Mouse (Mus musculus): ENCODE measurements at regions not wholly inside any gene's neighbourhood (a gene's known extent, or its start where the extent isn't known, plus 50 kb on each side); places are given as distances from the start of the nearest gene placed in this dataset.
A peak's percentile ranks its signal among the peaks of the same experiment; 100 is the strongest.

- Histone ChIP-seq H3K36me3 (ENCODE audit: control insufficient read depth, insufficient read depth, low read length) (no peaks in the 10 kb centered on the region), H3K27ac (no peak overlapping the region), H3K4me1 (ENCODE audit: control insufficient read depth, insufficient read depth, low read length) (no peaks in the 10 kb centered on the region), H3K79me2 (replicated peaks; ENCODE audit: control insufficient read depth, insufficient read depth, low read length) (no peaks in the 10 kb centered on the region), H3K27me3 (ENCODE audit: control insufficient read depth, insufficient read depth, low read length) (no peaks in the 10 kb centered on the region), H3K4me3 (no peak overlapping the region), H3K9ac (ENCODE audit: low read depth, low read length) (no peak overlapping the region)
- intact Hi-C loops (cut with DNase I), result no loop called here
- DNase-seq, result peak in 1 of 2 experiments; percentile 31
- WGBS, result 59% methylated on average over 1 of the region's 1 CpGs
- TF ChIP-seq POLR2A (IDR thresholded peaks at IDR 0.05; ENCODE audit: insufficient read depth, low read depth, low read length) (no peak), EP300 (IDR thresholded peaks at IDR 0.05; ENCODE audit: insufficient read depth, low read depth, low read length) (no peak), CTCF (IDR thresholded peaks at IDR 0.05) (no peak)
Measured at GRCm38 (mm10) chr4:106162551-106162950, 153.5 kb upstream of the Usp24 start.

- no peak overlapping the region for H3K27ac ChIP-seq
- H3K79me2 ChIP-seq (replicated peaks; ENCODE audit: control insufficient read depth, insufficient read depth, low read length), result no peaks in the 10 kb centered on the region
- no peaks in the 10 kb centered on the region for H3K36me3 ChIP-seq (ENCODE audit: control insufficient read depth, insufficient read depth, low read length)
- intact Hi-C loops (cut with DNase I), result no loop called here
- TF ChIP-seq EP300 (IDR thresholded peaks at IDR 0.05; ENCODE audit: insufficient read depth, low read depth, low read length) (no peak), POLR2A (IDR thresholded peaks at IDR 0.05; ENCODE audit: insufficient read depth, low read depth, low read length) (no peak), CTCF (IDR thresholded peaks at IDR 0.05) (no peak)
- no peak overlapping the region for H3K9ac ChIP-seq (ENCODE audit: low read depth, low read length)
- H3K4me3 ChIP-seq, result no peak overlapping the region
- no peak for DNase-seq
- no peaks in the 10 kb centered on the region for H3K27me3 ChIP-seq (ENCODE audit: control insufficient read depth, insufficient read depth, low read length)
- no peaks in the 10 kb centered on the region for H3K4me1 ChIP-seq (ENCODE audit: control insufficient read depth, insufficient read depth, low read length)
Measured at GRCm38 (mm10) chr4:106163220-106163619, 152.8 kb upstream of the Usp24 start.

GRCm38 (mm10) chr4:106167716-106168115, 148.3 kb upstream of the Usp24 start:
- TF ChIP-seq CTCF (IDR thresholded peaks at IDR 0.05) (no peak), POLR2A (IDR thresholded peaks at IDR 0.05; ENCODE audit: insufficient read depth, low read depth, low read length) (no peak), EP300 (IDR thresholded peaks at IDR 0.05; ENCODE audit: insufficient read depth, low read depth, low read length) (no peak)
- 54% methylated on average over 4 of the region's 4 CpGs for WGBS
- Histone ChIP-seq H3K4me3 (no peak overlapping the region), H3K79me2 (replicated peaks; ENCODE audit: control insufficient read depth, insufficient read depth, low read length) (no peaks in the 10 kb centered on the region), H3K4me1 (ENCODE audit: control insufficient read depth, insufficient read depth, low read length) (no peaks in the 10 kb centered on the region), H3K9ac (ENCODE audit: low read depth, low read length) (no peak overlapping the region), H3K27ac (no peak overlapping the region), H3K27me3 (ENCODE audit: control insufficient read depth, insufficient read depth, low read length) (no peaks in the 10 kb centered on the region), H3K36me3 (ENCODE audit: control insufficient read depth, insufficient read depth, low read length) (no peaks in the 10 kb centered on the region)
- intact Hi-C loops (cut with DNase I), result no loop called here
- no peak for DNase-seq

GRCm38 (mm10) chr4:106168741-106169140, 147.3 kb upstream of the Usp24 start:
- WGBS, result 69% methylated on average over 6 of the region's 6 CpGs
- H3K4me1 ChIP-seq (ENCODE audit: control insufficient read depth, insufficient read depth, low read length), result no peaks in the 10 kb centered on the region
- intact Hi-C loops (cut with DNase I), result no loop called here
- H3K36me3 ChIP-seq (ENCODE audit: control insufficient read depth, insufficient read depth, low read length), result no peaks in the 10 kb centered on the region
- H3K4me3 ChIP-seq, result no peak overlapping the region
- no peak overlapping the region for H3K9ac ChIP-seq (ENCODE audit: low read depth, low read length)
- TF ChIP-seq EP300 (IDR thresholded peaks at IDR 0.05; ENCODE audit: insufficient read depth, low read depth, low read length) (no peak), POLR2A (IDR thresholded peaks at IDR 0.05; ENCODE audit: insufficient read depth, low read depth, low read length) (no peak), CTCF (IDR thresholded peaks at IDR 0.05) (no peak)
- DNase-seq, result no peak
- no peaks in the 10 kb centered on the region for H3K27me3 ChIP-seq (ENCODE audit: control insufficient read depth, insufficient read depth, low read length)
- H3K27ac ChIP-seq, result no peak overlapping the region
- no peaks in the 10 kb centered on the region for H3K79me2 ChIP-seq (replicated peaks; ENCODE audit: control insufficient read depth, insufficient read depth, low read length)

DNA sequence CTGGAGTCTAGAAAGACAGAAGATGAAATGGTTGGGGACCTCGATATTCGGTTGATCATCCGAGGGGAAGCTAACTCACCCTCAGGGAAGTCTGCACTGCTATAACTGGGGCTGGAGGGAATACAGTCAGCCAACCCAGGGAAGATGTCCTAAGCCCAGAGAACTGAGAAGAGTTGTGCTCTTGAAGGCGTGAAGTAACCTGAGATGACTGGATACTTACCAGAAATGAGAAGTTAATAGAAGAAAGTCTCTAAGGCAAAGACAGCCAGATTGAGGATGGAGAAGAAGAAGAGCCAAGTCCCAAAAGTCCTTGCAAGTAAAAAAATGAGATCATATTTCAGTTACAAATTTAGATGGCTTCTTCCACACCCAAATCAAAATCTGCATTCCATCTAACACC, 146.5 kb upstream of the Usp24 start:
- Histone ChIP-seq H3K9ac (ENCODE audit: low read depth, low read length) (no peak overlapping the region), H3K27me3 (ENCODE audit: control insufficient read depth, insufficient read depth, low read length) (no peaks in the 10 kb centered on the region), H3K27ac (no peak overlapping the region), H3K4me1 (ENCODE audit: control insufficient read depth, insufficient read depth, low read length) (no peaks in the 10 kb centered on the region), H3K4me3 (no peak overlapping the region), H3K36me3 (ENCODE audit: control insufficient read depth, insufficient read depth, low read length) (no peaks in the 10 kb centered on the region), H3K79me2 (replicated peaks; ENCODE audit: control insufficient read depth, insufficient read depth, low read length) (no peaks in the 10 kb centered on the region)
- intact Hi-C loops (cut with DNase I), result no loop called here
- no peak for DNase-seq
- WGBS, result 93% methylated on average over 4 of the region's 4 CpGs
- TF ChIP-seq CTCF (IDR thresholded peaks at IDR 0.05), result no peak
- no peak for TF ChIP-seq EP300 (IDR thresholded peaks at IDR 0.05; ENCODE audit: insufficient read depth, low read depth, low read length)
- no peak for TF ChIP-seq POLR2A (IDR thresholded peaks at IDR 0.05; ENCODE audit: insufficient read depth, low read depth, low read length)

GRCm38 (mm10) chr4:106170731-106171130, 145.3 kb upstream of the Usp24 start:
- H3K36me3 ChIP-seq (ENCODE audit: control insufficient read depth, insufficient read depth, low read length), result no peaks in the 10 kb centered on the region
- no peak for TF ChIP-seq POLR2A (IDR thresholded peaks at IDR 0.05; ENCODE audit: insufficient read depth, low read depth, low read length)
- no peak for TF ChIP-seq CTCF (IDR thresholded peaks at IDR 0.05)
- TF ChIP-seq EP300 (IDR thresholded peaks at IDR 0.05; ENCODE audit: insufficient read depth, low read depth, low read length), result no peak
- H3K27me3 ChIP-seq (ENCODE audit: control insufficient read depth, insufficient read depth, low read length), result no peaks in the 10 kb centered on the region
- no peaks in the 10 kb centered on the region for H3K79me2 ChIP-seq (replicated peaks; ENCODE audit: control insufficient read depth, insufficient read depth, low read length)
- H3K27ac ChIP-seq, result no peak overlapping the region
- WGBS, result 44% methylated on average over 8 of the region's 8 CpGs
- no peak for DNase-seq
- no peaks in the 10 kb centered on the region for H3K4me1 ChIP-seq (ENCODE audit: control insufficient read depth, insufficient read depth, low read length)
- H3K9ac ChIP-seq (ENCODE audit: low read depth, low read length), result no peak overlapping the region
- no peak overlapping the region for H3K4me3 ChIP-seq
- intact Hi-C loops (cut with DNase I), result no loop called here
